Mouse (Mus musculus) CH12.LX (cell line): ENCODE data around the gene Slc32a1. TPM values are rescaled to one million over a fixed set of nuclear protein-coding genes. Genes with fewer than 3 reads are reported as not detected.
A peak's percentile ranks its signal among the peaks of the same experiment; 100 is the strongest.

Experiments used
- DNase-seq: peaks from one replicate; pipeline ENCODE4 v3.0.0-alpha.2; 2013; ENCODE audit errors: extremely low read depth
- H3K27ac ChIP-seq: 2 replicates; pipeline ENCODE4 v1.5.1; 2012; ENCODE audit warnings: low read depth, mild to moderate bottlenecking, control low read depth, moderate library complexity; ENCODE audit not compliant: insufficient read depth
- H3K27me3 ChIP-seq: replicated peaks from 2 replicates; pipeline ENCODE3; 2012; ENCODE audit warnings: inconsistent platforms
- H3K36me3 ChIP-seq, 2 experiments: replicated peaks in 1 of 2; 2 replicates each; pipeline versions ENCODE3 to v1.6.1; 2012; ENCODE audit warnings: inconsistent platforms in 1 of 2, low read length in 1 of 2, mild to moderate bottlenecking in 1 of 2, mixed read lengths in 1 of 2, moderate library complexity in 1 of 2; ENCODE audit not compliant: control insufficient read depth in 1 of 2, insufficient read depth in 1 of 2
- H3K4me1 ChIP-seq, 2 experiments: 2 replicates each; pipeline ENCODE4 v1.6.1; 2012; ENCODE audit warnings: inconsistent platforms in 1 of 2, moderate library complexity in 1 of 2; ENCODE audit not compliant: insufficient read depth in 2 of 2, control insufficient read depth in 1 of 2
- H3K4me2 ChIP-seq: 2 replicates; pipeline ENCODE4 v1.6.1; 2012; ENCODE audit warnings: low read depth, mild to moderate bottlenecking, control low read depth; ENCODE audit not compliant: poor library complexity, insufficient read depth, severe bottlenecking
- H3K4me3 ChIP-seq, 3 experiments: fragments of 150-350 bp in 1 of 3; sonication (generic) in 1 of 3; replicated peaks in 1 of 3; 2 replicates each; pipeline versions ENCODE3 to v1.5.1; 2011 to 2012; ENCODE audit warnings: low read depth in 2 of 3, low read length in 2 of 3, mild to moderate bottlenecking in 2 of 3, moderate library complexity in 2 of 3, control low read depth in 1 of 3, improper control_type of control experiment in 1 of 3, inconsistent platforms in 1 of 3, mixed read lengths in 1 of 3; ENCODE audit not compliant: poor library complexity in 1 of 3
- H3K79me2 ChIP-seq: replicated peaks from 2 replicates; pipeline ENCODE4 v1.6.1; 2012; ENCODE audit warnings: mild to moderate bottlenecking, moderate library complexity; ENCODE audit not compliant: control insufficient read depth, poor library complexity, insufficient read depth, severe bottlenecking; ENCODE audit errors: extremely low read depth
- H3K9ac ChIP-seq: 2 replicates; pipeline ENCODE4 v1.6.1; 2012; ENCODE audit warnings: low read depth, mild to moderate bottlenecking, control low read depth, moderate library complexity; ENCODE audit not compliant: insufficient read depth
- H3K9me3 ChIP-seq: replicated peaks from 2 replicates; pipeline ENCODE3; 2012; ENCODE audit warnings: low read length, inconsistent platforms, mixed read lengths
- BHLHE40 ChIP-seq: IDR thresholded peaks from 2 replicates; pipeline ENCODE4 v1.6.1; 2011; ENCODE audit warnings: mild to moderate bottlenecking, low read depth, low read length, improper control_type of control experiment
- CHD1 ChIP-seq: IDR thresholded peaks from 2 replicates; pipeline ENCODE4 v1.6.1; 2012; ENCODE audit warnings: low read depth, low read length, improper control_type of control experiment, inconsistent platforms
- CTCF ChIP-seq, 2 experiments: IDR thresholded peaks in 1 of 2; conservative IDR thresholded peaks in 1 of 2; 2 replicates each; pipeline ENCODE4 v1.5.1; 2011 to 2012; ENCODE audit warnings: low read depth in 2 of 2, low read length in 2 of 2, improper control_type of control experiment in 1 of 2, inconsistent platforms in 1 of 2, mild to moderate bottlenecking in 1 of 2, moderate library complexity in 1 of 2
- EP300 ChIP-seq: IDR thresholded peaks from 2 replicates; pipeline ENCODE4 v1.6.1; 2011; ENCODE audit warnings: low read length, improper control_type of control experiment
- HCFC1 ChIP-seq: IDR thresholded peaks from 2 replicates; pipeline ENCODE4 v1.6.1; 2012; ENCODE audit warnings: low read depth, mild to moderate bottlenecking, inconsistent platforms, low read length, improper control_type of control experiment
- IRF4 ChIP-seq: IDR thresholded peaks from 2 replicates; pipeline ENCODE4 v1.6.1; 2014; ENCODE audit warnings: low read depth, mild to moderate bottlenecking, inconsistent platforms, low read length, improper control_type of control experiment
- MAFK ChIP-seq: IDR thresholded peaks from 2 replicates; pipeline ENCODE4 v1.6.1; 2011; ENCODE audit warnings: low read length, improper control_type of control experiment; ENCODE audit not compliant: insufficient replicate concordance
- MAX ChIP-seq: IDR thresholded peaks from 2 replicates; pipeline ENCODE4 v1.6.1; 2011; ENCODE audit warnings: low read length, improper control_type of control experiment
- MAZ ChIP-seq: IDR thresholded peaks from 2 replicates; pipeline ENCODE4 v1.6.1; 2012; ENCODE audit warnings: low read depth, mild to moderate bottlenecking, inconsistent platforms, low read length, improper control_type of control experiment, moderate library complexity
- MEF2A ChIP-seq: IDR thresholded peaks from 2 replicates; pipeline ENCODE4 v1.6.1; 2014; ENCODE audit warnings: low read depth, mild to moderate bottlenecking, inconsistent platforms, low read length, improper control_type of control experiment, borderline replicate concordance
- MXI1 ChIP-seq: IDR thresholded peaks from 2 replicates; pipeline ENCODE4 v1.6.1; 2011; ENCODE audit warnings: mild to moderate bottlenecking, low read depth, low read length, improper control_type of control experiment
- NRF1 ChIP-seq: IDR thresholded peaks from 2 replicates; pipeline ENCODE4 v1.6.1; 2014; ENCODE audit warnings: low read depth, mild to moderate bottlenecking, inconsistent platforms, low read length, improper control_type of control experiment, moderate library complexity
- POLR2A ChIP-seq: IDR thresholded peaks from 2 replicates; pipeline ENCODE4 v1.6.1; 2011; ENCODE audit warnings: low read depth, mild to moderate bottlenecking, improper control_type of control experiment, low read length
- RAD21 ChIP-seq: IDR thresholded peaks from 2 replicates; pipeline ENCODE4 v1.6.1; 2011; ENCODE audit warnings: low read depth, mild to moderate bottlenecking, low read length, improper control_type of control experiment, moderate library complexity
- RCOR1 ChIP-seq: conservative IDR thresholded peaks from 2 replicates; pipeline ENCODE4 v1.6.1; 2012; ENCODE audit warnings: low read depth, mild to moderate bottlenecking, inconsistent platforms, low read length, improper control_type of control experiment
- SMC3 ChIP-seq: IDR thresholded peaks from 2 replicates; pipeline ENCODE4 v1.6.1; 2011; ENCODE audit warnings: low read depth, low read length, improper control_type of control experiment
- TBP ChIP-seq: conservative IDR thresholded peaks from 2 replicates; pipeline ENCODE4 v1.6.1; 2011; ENCODE audit warnings: low read depth, low read length, improper control_type of control experiment
- TCF12 ChIP-seq: IDR thresholded peaks from 2 replicates; pipeline ENCODE4 v1.6.1; 2014; ENCODE audit warnings: low read depth, mild to moderate bottlenecking, inconsistent platforms, low read length, improper control_type of control experiment
- UBTF ChIP-seq: IDR thresholded peaks from 2 replicates; pipeline ENCODE4 v1.6.1; 2012; ENCODE audit warnings: low read depth, mild to moderate bottlenecking, inconsistent platforms, low read length, improper control_type of control experiment, moderate library complexity
- ZC3H11A ChIP-seq: IDR thresholded peaks from 2 replicates; pipeline ENCODE4 v1.6.1; 2012; ENCODE audit warnings: low read depth, mild to moderate bottlenecking, inconsistent platforms, low read length, improper control_type of control experiment
- ZKSCAN1 ChIP-seq: IDR thresholded peaks from 2 replicates; pipeline ENCODE4 v1.6.1; 2012; ENCODE audit warnings: low read depth, inconsistent platforms, low read length, improper control_type of control experiment, borderline replicate concordance
- ZMIZ1 ChIP-seq: IDR thresholded peaks from 2 replicates; pipeline ENCODE4 v1.6.1; 2012; ENCODE audit warnings: low read depth, mild to moderate bottlenecking, inconsistent platforms, low read length, improper control_type of control experiment
- dilution Hi-C: fragments of 300-500 bp; cut with MboI; formaldehyde crosslinking; loops from 2 replicates; pipeline ENCODE4 v1.14.3; 2020; ENCODE audit warnings: low sequenced_read_pairs; ENCODE audit not compliant: extremely low pct_unique_long_range_greater_than_20kb, extremely low pct_ligation_motif_present
- in situ Hi-C: fragments of 300-500 bp; cut with MboI; formaldehyde crosslinking; loops from 3 replicates; pipeline ENCODE4 v1.14.3; 2019; ENCODE audit warnings: low sequenced_read_pairs, low pct_ligation_motif_present, low pct_unique_long_range_greater_than_20kb, mixed read lengths
- polyA plus RNA-seq: library from polyadenylated mRNA; unstranded; fragments of >175 nt; gene quantifications from 2 replicates; pipeline ENCODE4 v1.2.1, GENCODE M21; 2012; ENCODE audit warnings: low read depth; ENCODE audit not compliant: insufficient read length
- total RNA-seq, 2 experiments: library from RNA; depleted of rRNA; stranded (reverse); fragments of 300-350 nt in 1 of 2; fragments of >200 nt in 1 of 2; gene quantifications; 2 replicates each; pipeline ENCODE4 v1.2.3; 2012 to 2014

Slc32a1 gene
- total and polyA plus RNA-seq, 3 experiments, result not detected

GRCm38 (mm10) chr2:158652985-158653384, 42.4 kb downstream of the Slc32a1 start:
- no peak overlapping the region for H3K4me3 ChIP-seq

GRCm38 (mm10) chr2:158654717-158655116, 44.1 kb downstream of the Slc32a1 start:
- H3K27ac ChIP-seq, result no peak overlapping the region
- H3K9ac ChIP-seq, result no peak overlapping the region
- H3K27me3 ChIP-seq, result no peaks in the 10 kb centered on the region
- H3K79me2 ChIP-seq, result no peaks in the 10 kb centered on the region
- dilution Hi-C loops, result no loop called here
- in situ Hi-C loops, result no loop called here
- TF ChIP-seq NRF1 (no peak), IRF4 (no peak), CTCF (conservative IDR thresholded peaks at IDR 0.05 in 1 of 2, IDR thresholded peaks at IDR 0.05 in 1 of 2; ENCODE audit: low read depth in 2 of 2, low read length in 2 of 2) (no peak), RAD21 (no peak), RCOR1 (no peak), EP300 (no peak), MEF2A (no peak), CHD1 (no peak), POLR2A (no peak), ZKSCAN1 (no peak), MAX (no peak), MXI1 (no peak), UBTF (no peak), TBP (no peak), BHLHE40 (no peak), MAZ (no peak), HCFC1 (no peak), TCF12 (no peak)
- no peaks in the 10 kb centered on the region for H3K36me3 ChIP-seq
- H3K9me3 ChIP-seq, result peaks cover 4% of the 10 kb centered on the region
- no peak overlapping the region for H3K4me3 ChIP-seq
- no peak for DNase-seq
- H3K4me1 ChIP-seq, result peaks cover 0 to 3% of the 10 kb centered on the region in 2 experiments; a peak in 1 of 4 replicates
- no peak overlapping the region for H3K4me2 ChIP-seq

More at GRCm38 (mm10) chr2:158652985-158653384, 42.4 kb downstream of the Slc32a1 start:
- in situ Hi-C loops (no loop called here), dilution Hi-C loops (no loop called here)
- H3K36me3 ChIP-seq, result no peaks in the 10 kb centered on the region
- no peaks in the 10 kb centered on the region for H3K27me3 ChIP-seq
- no peak overlapping the region for H3K4me2 ChIP-seq
- no peak overlapping the region for H3K9ac ChIP-seq
- peaks cover 2% of the 10 kb centered on the region for H3K9me3 ChIP-seq
- peaks cover 0 to 3% of the 10 kb centered on the region in 2 experiments; a peak in 1 of 4 replicates for H3K4me1 ChIP-seq
- DNase-seq, result peak; percentile 82
- H3K27ac ChIP-seq, result no peak overlapping the region
- TF ChIP-seq MAFK (peak; percentile 96), ZC3H11A (peak; percentile 1; the same call in 1 of the 2 replicates), MAZ (no peak), ZMIZ1 (no peak), ZKSCAN1 (no peak), RAD21 (peak; percentile 87), SMC3 (peak; percentile 81), CTCF (conservative IDR thresholded peaks at IDR 0.05 in 1 of 2, IDR thresholded peaks at IDR 0.05 in 1 of 2; ENCODE audit: low read depth in 2 of 2, low read length in 2 of 2) (peak; percentile 87 to 91)
- no peaks in the 10 kb centered on the region for H3K79me2 ChIP-seq
